Mouse (Mus musculus) lung, embryonic 14.5 days (tissue): Measurements from ENCODE around the gene Mlec. TPM values are rescaled to one million over a fixed set of nuclear protein-coding genes. Genes with fewer than 3 reads are reported as not detected.
"Not testable (repeated sequence)": the region's sequence is repeated elsewhere in the genome, so short reads cannot be mapped to it uniquely, and the experiment has no call there.

Experiments
- ATAC-seq: fragments of 200-750 bp; cut with Nextera tagmentation; 2 replicates; pipeline ENCODE4 v1.8.0; 2017; ENCODE audit warnings: mild to moderate bottlenecking, moderate TSS enrichment, moderate library complexity; ENCODE audit not compliant: insufficient read depth
- DNase-seq: peaks from one replicate; pipeline ENCODE4 v3.0.0-alpha.2; 2015
- H3K27ac ChIP-seq: fragments of 300-500 bp; sonication (generic); 2 replicates; pipeline ENCODE4 v1.5.1; 2014; ENCODE audit warnings: low read depth, mild to moderate bottlenecking, moderate library complexity
- H3K27me3 ChIP-seq: fragments of 300-500 bp; sonication (generic); 2 replicates; pipeline ENCODE4 v1.6.1; 2014; ENCODE audit warnings: low read length, control low read depth; ENCODE audit not compliant: insufficient read depth
- H3K36me3 ChIP-seq: fragments of 300-500 bp; sonication (generic); 2 replicates; pipeline ENCODE4 v1.6.1; 2014; ENCODE audit warnings: control low read depth; ENCODE audit not compliant: insufficient read depth
- H3K4me1 ChIP-seq: fragments of 300-500 bp; sonication (generic); 2 replicates; pipeline ENCODE4 v1.6.1; 2014; ENCODE audit warnings: antibody characterized with exemption, control low read depth; ENCODE audit not compliant: insufficient read depth
- H3K4me2 ChIP-seq: fragments of 300-500 bp; sonication (generic); 2 replicates; pipeline ENCODE4 v1.6.1; 2014; ENCODE audit warnings: mild to moderate bottlenecking
- H3K4me3 ChIP-seq: fragments of 300-500 bp; sonication (generic); 2 replicates; pipeline ENCODE4 v1.5.1; 2014; ENCODE audit warnings: low read depth, low read length
- H3K9ac ChIP-seq: fragments of 300-500 bp; sonication (generic); 2 replicates; pipeline ENCODE4 v1.6.1; 2014
- H3K9me3 ChIP-seq: fragments of 300-500 bp; sonication (generic); 2 replicates; pipeline ENCODE4 v1.6.1; 2016; ENCODE audit warnings: low read depth, low read length, control low read depth
- CTCF ChIP-seq: IDR thresholded peaks from 2 replicates; pipeline ENCODE4 v1.5.1; 2016; ENCODE audit warnings: antibody characterized with exemption, low read depth
- WGBS: fragments of 180-500 bp; shearing (Covaris S2); extraction: QIAGEN DNeasy Blood & Tissue Kit; methylation state at CpG from one replicate; pipeline ENCODE4 v1.1.7; 2014; 5-methylcytosine and 5-hydroxymethylcytosine counted together
- polyA plus RNA-seq: library from polyadenylated mRNA; unstranded; fragments of >200 nt; fragmentation: Nextera tagmentation; extraction: Ambion mirVana; gene quantifications from 2 replicates; pipeline ENCODE4 v1.2.1, GENCODE M21; 2014

Gene Mlec
- polyA plus RNA-seq, 1 experiment from 2014 or later, result 81.1 TPM

DNA sequence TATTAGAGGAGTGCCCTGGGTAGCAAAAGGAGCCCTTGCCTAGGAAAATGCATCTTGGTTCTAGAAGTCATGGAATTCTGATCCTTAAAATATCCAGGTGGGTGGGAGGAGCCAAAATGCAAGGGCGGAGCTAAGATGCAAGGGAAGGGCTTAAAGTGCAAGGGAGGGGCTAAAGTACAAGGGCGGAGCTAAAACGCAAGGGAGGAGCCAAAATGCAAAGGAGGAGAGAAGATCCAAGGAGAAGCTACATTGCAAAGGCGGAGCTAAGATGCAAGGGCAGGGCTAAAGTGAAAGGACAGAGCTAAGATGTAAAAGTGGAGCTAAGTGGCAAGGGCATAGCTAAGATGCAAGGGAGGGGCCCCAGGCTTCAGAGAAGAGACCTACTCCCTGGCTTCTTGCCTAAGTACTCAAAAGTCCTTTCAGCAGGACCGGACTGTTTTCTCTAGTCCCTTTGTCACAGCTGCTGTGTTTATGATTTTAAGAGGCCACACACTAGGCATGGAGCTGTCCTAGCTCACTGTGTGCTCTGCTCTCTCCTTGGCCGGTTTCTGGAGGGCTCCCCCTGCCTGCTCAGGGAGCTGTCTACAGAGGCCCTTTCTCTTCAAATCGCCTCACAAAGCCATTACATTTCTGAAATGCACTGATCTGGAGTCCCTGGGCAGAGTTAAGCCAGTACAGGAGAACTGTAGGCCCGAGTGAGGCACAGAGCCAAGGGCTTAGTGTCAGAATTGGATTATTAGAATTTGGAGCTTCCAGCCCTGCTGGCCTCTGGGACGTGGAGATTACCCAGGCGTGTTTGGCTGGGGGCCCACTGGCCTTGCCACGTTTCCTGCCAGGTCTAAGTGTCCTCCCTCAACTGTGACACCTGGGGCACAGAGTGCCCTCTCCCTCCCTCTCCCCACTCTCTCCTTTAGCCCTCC is 8.2 kb upstream of the Mlec start:
- Histone ChIP-seq H3K4me2 (no peak overlapping the region), H3K4me1 (peaks cover 18% of the 10 kb centered on the region), H3K27ac (peak overlapping the region; percentile 74), H3K9me3 (no peaks in the 10 kb centered on the region), H3K4me3 (no peak overlapping the region), H3K9ac (no peak overlapping the region), H3K36me3 (no peaks in the 10 kb centered on the region), H3K27me3 (no peaks in the 10 kb centered on the region)
- DNase-seq (peak; percentile 66), ATAC-seq (peak; percentile 54)
- TF ChIP-seq CTCF, result no peak; the same call in 1 of the 2 replicates
- 34% methylated on average over 11 of the region's 11 CpGs for WGBS

DNA sequence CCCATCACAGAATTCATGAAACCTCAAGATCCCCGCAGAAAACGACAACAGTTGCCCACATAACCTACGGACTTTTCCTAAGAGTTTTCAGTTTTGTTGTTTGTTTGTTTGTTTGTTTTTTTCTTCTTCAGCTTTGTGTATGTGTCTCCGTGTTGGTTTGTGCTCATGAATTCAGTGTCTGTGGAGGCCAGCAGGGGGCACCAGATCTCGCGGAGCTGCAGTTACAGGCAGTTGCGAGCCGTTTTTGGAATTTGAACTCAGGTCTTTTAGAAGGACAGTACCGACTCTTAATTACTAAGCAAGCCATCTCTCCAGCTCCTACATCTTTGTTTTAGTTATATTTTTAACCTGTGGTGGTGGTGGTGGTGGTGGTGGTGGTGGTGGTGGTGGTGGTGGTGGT is 7.4 kb upstream of the Mlec start:
- ATAC-seq, result no peak
- TF ChIP-seq CTCF, result peak; percentile 52
- whole genome bisulfite sequencing, result 60% methylated on average over 9 of the region's 9 CpGs

DNA sequence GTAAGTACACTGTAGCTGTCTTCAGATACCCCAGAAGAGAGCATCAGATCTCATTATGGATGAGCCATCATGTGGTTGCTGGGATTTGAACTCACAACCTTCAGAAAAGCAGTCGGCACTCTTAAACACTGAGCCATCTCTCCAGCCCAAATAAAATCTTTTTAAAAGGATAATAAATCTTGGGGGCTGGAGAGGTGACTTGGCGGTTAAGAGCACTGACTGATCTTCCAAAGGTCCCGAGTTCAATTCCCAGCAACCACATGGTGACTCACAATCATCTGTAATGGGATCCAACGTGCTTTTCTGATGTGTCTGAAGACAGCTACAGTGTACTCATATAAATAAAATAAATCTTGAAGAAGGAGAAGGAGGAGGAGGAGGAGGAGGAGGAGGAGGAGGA is 6.5 kb upstream of the Mlec start:
- not testable (repeated sequence) for H3K4me2 ChIP-seq, H3K27ac ChIP-seq, DNase-seq, H3K9me3 ChIP-seq, H3K9ac ChIP-seq, H3K36me3 ChIP-seq, H3K27me3 ChIP-seq, H3K4me3 ChIP-seq, ATAC-seq
- 71% methylated on average over 4 of the region's 4 CpGs for WGBS
- H3K4me1 ChIP-seq, result peaks cover 18% of the 10 kb centered on the region

More for the DNA sequence above, 7.4 kb upstream of the Mlec start:
- H3K27me3 ChIP-seq, result no peaks in the 10 kb centered on the region
- H3K4me1 ChIP-seq, result peaks cover 18% of the 10 kb centered on the region
- no peak overlapping the region for H3K4me2 ChIP-seq
- H3K9ac ChIP-seq, result no peak overlapping the region
- DNase-seq, result no peak
- H3K36me3 ChIP-seq, result no peaks in the 10 kb centered on the region
- no peaks in the 10 kb centered on the region for H3K9me3 ChIP-seq
- no peak overlapping the region for H3K4me3 ChIP-seq
- no peak overlapping the region for H3K27ac ChIP-seq

DNA sequence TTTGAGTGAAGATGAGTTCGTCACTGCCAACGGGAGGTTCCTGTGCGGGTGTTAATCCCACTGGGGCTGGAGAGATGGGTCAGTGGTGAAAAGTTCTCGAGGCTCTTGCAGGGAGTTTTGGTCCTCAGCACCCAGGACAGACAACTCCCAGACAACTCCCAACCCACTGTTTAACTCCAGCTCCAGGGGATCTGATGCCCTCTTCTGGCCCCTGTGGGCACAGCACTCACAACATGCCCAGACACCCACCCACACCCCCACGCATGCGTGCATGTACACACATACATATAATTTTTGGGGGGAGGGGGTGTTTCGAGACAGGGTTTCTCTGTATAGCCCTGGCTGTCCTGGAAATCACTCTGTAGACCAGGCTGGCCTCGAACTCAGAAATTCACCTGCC is 5.6 kb upstream of the Mlec start:
- ATAC-seq (no peak), DNase-seq (peak; percentile 71)
- H3K36me3 ChIP-seq, result no peaks in the 10 kb centered on the region
- WGBS, result 29% methylated on average over 8 of the region's 8 CpGs
- H3K4me1 ChIP-seq, result peaks cover 13% of the 10 kb centered on the region; the same call in 1 of the 2 replicates
- no peaks in the 10 kb centered on the region for H3K9me3 ChIP-seq
- H3K4me2 ChIP-seq, result peak overlapping the region; percentile 38
- peak; percentile 56 for TF ChIP-seq CTCF
- H3K27ac ChIP-seq, result no peak overlapping the region
- H3K27me3 ChIP-seq, result no peaks in the 10 kb centered on the region
- H3K9ac ChIP-seq, result no peak overlapping the region
- H3K4me3 ChIP-seq, result no peak overlapping the region

DNA sequence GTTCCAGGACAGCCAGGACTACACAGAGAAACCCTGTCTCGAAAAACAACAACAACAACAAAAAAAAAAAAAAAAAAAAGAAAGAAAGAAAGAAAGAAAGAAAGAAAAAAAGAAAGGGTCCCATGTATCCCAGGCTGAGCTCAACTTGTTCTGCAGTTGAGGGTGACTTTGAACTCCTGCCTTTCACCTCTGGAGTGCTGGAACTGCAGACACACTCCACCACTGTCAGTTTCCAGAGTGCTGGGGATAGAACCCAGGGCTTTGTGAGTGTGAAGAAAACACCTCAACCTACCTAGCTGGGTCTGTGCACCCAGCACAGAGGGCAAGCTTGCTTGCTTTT is 3.9 kb upstream of the Mlec start:
- H3K9me3 ChIP-seq, ATAC-seq, DNase-seq, H3K9ac ChIP-seq, H3K36me3 ChIP-seq, H3K4me3 ChIP-seq, H3K4me2 ChIP-seq, H3K27ac ChIP-seq, H3K27me3 ChIP-seq: not testable (repeated sequence)
- WGBS, result 100% methylated on average over 1 of the region's 1 CpGs
- peaks cover 14% of the 10 kb centered on the region for H3K4me1 ChIP-seq

DNA sequence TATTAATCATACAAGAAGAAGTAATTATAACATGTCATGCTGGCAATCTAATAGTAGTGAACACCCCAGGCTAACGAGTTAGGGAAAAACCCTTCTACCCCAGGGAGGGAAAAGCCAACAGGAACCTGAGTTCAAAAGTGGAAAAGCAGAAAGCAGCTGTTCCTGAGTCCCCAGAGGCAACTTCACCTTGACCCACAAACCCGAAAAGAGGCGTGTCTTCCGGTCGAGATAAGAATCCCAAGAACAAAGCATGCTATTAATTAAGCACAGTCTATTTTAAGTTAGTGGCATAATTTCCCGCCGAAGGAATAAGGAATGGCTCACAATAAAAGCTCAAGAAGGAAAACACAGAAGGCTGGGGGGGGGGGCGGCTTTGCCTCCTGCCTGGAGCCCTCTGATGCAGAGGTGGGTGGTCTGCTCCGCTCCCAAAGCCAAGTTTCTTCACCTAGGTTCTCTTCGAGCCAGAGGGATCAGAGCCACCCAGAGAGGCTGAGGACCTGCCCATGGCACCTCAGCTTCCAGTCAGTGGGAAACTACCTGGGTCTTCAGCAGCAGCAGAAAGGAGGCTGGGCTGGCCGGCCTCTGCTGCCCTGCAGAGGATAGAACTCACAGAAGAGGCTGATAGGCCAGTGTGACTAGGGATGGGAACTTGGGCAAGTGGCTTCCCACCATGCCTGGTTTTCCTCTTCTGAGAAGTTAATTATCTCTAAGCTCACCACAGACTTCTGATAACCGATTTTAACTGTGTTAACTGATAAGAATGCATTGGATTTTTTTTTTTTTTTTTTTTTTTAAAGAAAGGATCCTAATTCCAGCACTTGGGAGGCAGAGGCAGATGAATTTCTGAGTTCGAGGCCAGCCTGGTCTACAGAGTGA is 3.3 kb upstream of the Mlec start:
- Histone ChIP-seq H3K27me3 (no peaks in the 10 kb centered on the region), H3K4me1 (peaks cover 16% of the 10 kb centered on the region), H3K4me2 (0 out of 2 replicates have a peak overlapping the region, but pooled peaks have one; percentile 5), H3K9me3 (no peaks in the 10 kb centered on the region), H3K27ac (peak overlapping the region; percentile 69; the same call in 1 of the 2 replicates), H3K9ac (no peak overlapping the region), H3K36me3 (no peaks in the 10 kb centered on the region), H3K4me3 (no peak overlapping the region)
- ATAC-seq (no peak), DNase-seq (peak; percentile 61)
- 39% methylated on average over 13 of the region's 13 CpGs for WGBS
- no peak for TF ChIP-seq CTCF

DNA sequence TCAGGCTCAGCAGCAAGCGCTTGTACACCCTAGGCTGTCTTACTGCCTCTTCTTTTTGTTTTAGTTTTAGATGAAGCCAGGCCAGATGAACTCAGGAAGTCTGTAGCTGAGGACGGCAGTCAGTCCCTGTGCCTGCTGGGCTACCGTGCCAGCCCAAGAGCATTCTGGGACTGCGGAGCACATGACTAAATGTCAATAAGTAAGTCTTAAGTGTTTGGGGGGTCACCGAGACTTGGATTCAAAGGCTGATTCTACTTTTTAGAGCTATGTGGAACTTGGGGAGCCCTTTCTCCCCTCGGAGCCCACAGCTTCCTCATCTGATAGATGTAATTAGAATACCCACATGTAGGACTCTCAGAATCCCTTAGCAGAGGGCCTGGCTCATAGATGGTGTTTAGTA is 2.7 kb upstream of the Mlec start:
- Histone ChIP-seq H3K36me3 (no peaks in the 10 kb centered on the region), H3K4me3 (no peak overlapping the region), H3K4me2 (no peak overlapping the region), H3K27ac (no peak overlapping the region), H3K9me3 (no peaks in the 10 kb centered on the region), H3K4me1 (peaks cover 19% of the 10 kb centered on the region), H3K27me3 (no peaks in the 10 kb centered on the region), H3K9ac (no peak overlapping the region)
- DNase-seq, result no peak
- WGBS, result 64% methylated on average over 6 of the region's 6 CpGs
- no peak for ATAC-seq
- no peak for TF ChIP-seq CTCF
